Mouse (Mus musculus): ENCODE measurements around the gene Asb8.

GRCm38 (mm10) chr15:98102401-98102800 lies 63.0 kb downstream of the Asb8 start:
- TF ChIP-seq POLR2A (IDR thresholded peaks at IDR 0.05; ENCODE audit: insufficient read length, low read depth) (no peak), TCF3 (IDR thresholded peaks at IDR 0.05; ENCODE audit: insufficient read length, low read depth) (no peak), MAX (IDR thresholded peaks at IDR 0.05; ENCODE audit: low read depth) (no peak), REST (IDR thresholded peaks at IDR 0.05; ENCODE audit: insufficient read depth, insufficient read length) (no peak), POLR2AphosphoS2 (IDR thresholded peaks at IDR 0.05; ENCODE audit: insufficient read length, low read depth) (no peak), MYOD1 (IDR thresholded peaks at IDR 0.05; ENCODE audit: control insufficient read depth in 1 of 3, insufficient read length in 2 of 3, low read depth in 2 of 3) (no peak), MYOG (IDR thresholded peaks at IDR 0.05; ENCODE audit: control insufficient read depth in 1 of 3, insufficient read depth in 1 of 3, insufficient read length in 2 of 3, low read depth in 2 of 3) (no peak), TCF12 (IDR thresholded peaks at IDR 0.05; ENCODE audit: insufficient read depth, poor library complexity, severe bottlenecking) (no peak), CEBPB (IDR thresholded peaks at IDR 0.05; ENCODE audit: insufficient read depth, poor library complexity, severe bottlenecking) (no peak), E2F4 (IDR thresholded peaks at IDR 0.05; ENCODE audit: insufficient read depth) (no peak), SRF (IDR thresholded peaks at IDR 0.05; ENCODE audit: control insufficient read depth, insufficient read length, low read depth) (no peak), USF1 (IDR thresholded peaks at IDR 0.05; ENCODE audit: low read depth) (no peak)
